Mouse (Mus musculus) thymus, adult 2 months (tissue): ENCODE results near the gene Ankrd28. TPM values are rescaled to one million over a fixed set of nuclear protein-coding genes. Genes with fewer than 3 reads are reported as not detected.

Experiments
- DNase-seq: peaks from one replicate; pipeline ENCODE4 v3.0.0; 2021
- H3K27ac ChIP-seq: fragments of 200-500 bp; 2 replicates; pipeline ENCODE4 v1.5.1; 2012; ENCODE audit warnings: low read length, control low read depth; ENCODE audit not compliant: control insufficient read depth, insufficient read depth
- H3K27me3 ChIP-seq: fragments of 200-500 bp; 2 replicates; pipeline ENCODE4 v1.6.1; 2012; ENCODE audit warnings: mild to moderate bottlenecking, low read length, moderate library complexity, mixed read lengths; ENCODE audit not compliant: control insufficient read depth, insufficient read depth
- H3K36me3 ChIP-seq: fragments of 200-500 bp; 2 replicates; pipeline ENCODE4 v1.6.1; 2012; ENCODE audit warnings: mild to moderate bottlenecking, low read length, moderate library complexity; ENCODE audit not compliant: control insufficient read depth, insufficient read depth
- H3K4me1 ChIP-seq: fragments of 200-500 bp; replicated peaks from 2 replicates; pipeline ENCODE4 v1.6.1; 2012; ENCODE audit warnings: low read length; ENCODE audit not compliant: control insufficient read depth, insufficient read depth
- H3K4me3 ChIP-seq: fragments of 200-500 bp; 2 replicates; pipeline ENCODE4 v1.5.1; 2012; ENCODE audit warnings: mild to moderate bottlenecking, low read length, control low read depth, moderate library complexity; ENCODE audit not compliant: control insufficient read depth, insufficient read depth
- CTCF ChIP-seq: fragments of 200-500 bp; IDR thresholded peaks from 2 replicates; pipeline ENCODE4 v1.5.1; 2012; ENCODE audit warnings: mild to moderate bottlenecking, control low read depth, low read length, moderate library complexity, borderline replicate concordance; ENCODE audit not compliant: control insufficient read depth, poor library complexity, insufficient read depth; ENCODE audit errors: extremely low read depth
- POLR2A ChIP-seq: fragments of 200-500 bp; IDR thresholded peaks from 2 replicates; pipeline ENCODE4 v1.6.1; 2012; ENCODE audit warnings: mild to moderate bottlenecking, low read length, control low read depth, moderate library complexity; ENCODE audit not compliant: control insufficient read depth, poor library complexity, insufficient read depth; ENCODE audit errors: extremely low read depth
- WGBS: fragments of 180-500 bp; shearing (Covaris S2); methylation state at CpG from one replicate; pipeline ENCODE4 v1.1.7; 2018; 5-methylcytosine and 5-hydroxymethylcytosine counted together
- polyA plus RNA-seq: library from polyadenylated mRNA; depleted of rRNA; stranded (reverse); fragments of >200 nt; gene quantifications from 2 replicates; pipeline ENCODE4 v1.2.3, GENCODE M21; 2012

The Ankrd28 gene
- polyA plus RNA-seq, 1 experiment: 20.0 TPM

DNA sequence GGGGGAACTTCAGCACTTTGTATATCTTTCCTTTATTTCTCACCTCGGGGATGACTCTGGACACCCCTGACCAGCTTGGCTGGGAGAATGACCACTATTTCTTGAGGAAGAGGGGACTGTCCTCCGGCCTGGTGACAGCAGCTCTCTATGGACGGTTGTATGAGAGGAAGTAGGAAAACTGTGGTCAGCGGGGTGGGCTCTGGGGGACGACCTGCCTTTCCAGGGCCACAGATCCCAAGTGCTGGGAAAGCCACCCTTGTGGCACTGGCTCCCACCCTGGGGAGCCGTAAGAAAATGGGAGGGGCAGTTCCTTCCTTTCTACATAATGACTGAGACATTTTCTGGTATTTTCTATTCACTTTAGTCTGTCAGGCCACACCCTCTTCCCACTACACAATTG lies 162.7 kb downstream of the Ankrd28 start:
- H3K27ac ChIP-seq: no peak overlapping the region
- peaks cover 52% of the 10 kb centered on the region for H3K4me1 ChIP-seq
- WGBS: 57% methylated on average over 6 of the region's 6 CpGs
- H3K36me3 ChIP-seq: 0 out of 2 replicates have a peak, but pooled peaks cover 5% of the 10 kb centered on the region
- TF ChIP-seq CTCF (no peak), POLR2A (no peak)
- H3K4me3 ChIP-seq: no peak overlapping the region
- no peaks in the 10 kb centered on the region for H3K27me3 ChIP-seq
- DNase-seq: no peak

DNA sequence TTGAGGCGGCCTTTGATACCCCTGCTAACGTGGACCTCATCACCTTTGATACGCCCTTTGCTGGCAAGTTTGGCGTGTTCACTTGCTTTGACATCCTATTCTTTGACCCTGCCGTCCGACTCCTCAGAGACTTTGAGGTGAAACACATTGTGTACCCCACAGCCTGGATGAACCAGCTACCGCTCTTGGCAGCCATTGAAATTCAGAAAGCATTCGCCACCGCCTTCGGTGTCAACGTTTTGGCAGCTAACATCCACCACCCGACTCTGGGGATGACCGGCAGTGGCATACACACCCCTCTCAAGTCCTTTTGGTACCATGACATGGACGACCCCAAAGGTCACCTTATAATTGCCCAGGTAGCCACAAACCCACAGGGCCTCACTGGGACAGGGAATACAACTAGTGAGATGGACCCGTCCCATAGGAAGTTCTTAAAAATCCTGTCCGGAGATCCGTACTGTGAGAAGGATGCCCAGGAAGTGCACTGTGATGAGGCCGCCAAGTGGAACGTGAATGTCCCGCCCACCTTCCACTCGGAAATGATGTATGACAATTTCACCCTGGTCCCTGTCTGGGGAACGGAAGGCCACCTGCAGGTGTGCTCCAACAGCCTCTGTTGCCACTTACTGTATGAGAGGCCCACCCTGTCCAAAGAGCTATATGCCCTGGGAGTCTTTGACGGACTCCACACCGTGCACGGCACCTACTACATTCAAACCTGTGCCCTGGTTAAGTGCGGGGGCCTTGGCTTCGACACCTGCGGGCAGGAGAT lies 163.3 kb downstream of the Ankrd28 start:
- peaks cover 58% of the 10 kb centered on the region for H3K4me1 ChIP-seq
- TF ChIP-seq CTCF (no peak), POLR2A (no peak)
- no peak for DNase-seq
- 0 out of 2 replicates have a peak, but pooled peaks cover 5% of the 10 kb centered on the region for H3K36me3 ChIP-seq
- H3K27me3 ChIP-seq: no peaks in the 10 kb centered on the region
- H3K4me3 ChIP-seq: no peak overlapping the region
- no peak overlapping the region for H3K27ac ChIP-seq
- 94% methylated on average over 28 of the region's 28 CpGs for WGBS

DNA sequence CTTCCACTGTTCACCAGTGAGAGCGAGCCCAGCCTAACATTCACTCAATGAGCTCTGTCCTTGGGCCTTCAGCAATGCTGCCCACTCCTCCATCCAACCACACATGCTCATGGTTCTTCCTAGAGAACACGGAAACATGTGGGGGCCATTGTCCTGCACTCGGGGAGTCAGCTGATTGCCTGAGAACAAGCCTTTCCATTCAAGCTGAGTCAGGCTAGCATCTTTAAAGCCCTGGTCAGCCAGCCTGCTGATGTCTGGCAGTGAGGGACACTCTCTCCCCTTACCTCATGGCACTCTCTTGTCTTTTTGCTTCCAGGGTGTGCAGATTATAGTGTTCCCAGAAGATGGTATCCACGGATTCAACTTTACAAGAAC lies 164.9 kb downstream of the Ankrd28 start:
- H3K4me1 ChIP-seq: peaks cover 56% of the 10 kb centered on the region
- no peaks in the 10 kb centered on the region for H3K27me3 ChIP-seq
- 92% methylated on average over 4 of the region's 4 CpGs for WGBS
- DNase-seq: no peak
- TF ChIP-seq POLR2A (no peak), CTCF (no peak)
- H3K4me3 ChIP-seq: no peak overlapping the region
- H3K27ac ChIP-seq: no peak overlapping the region
- 0 out of 2 replicates have a peak, but pooled peaks cover 5% of the 10 kb centered on the region for H3K36me3 ChIP-seq

DNA sequence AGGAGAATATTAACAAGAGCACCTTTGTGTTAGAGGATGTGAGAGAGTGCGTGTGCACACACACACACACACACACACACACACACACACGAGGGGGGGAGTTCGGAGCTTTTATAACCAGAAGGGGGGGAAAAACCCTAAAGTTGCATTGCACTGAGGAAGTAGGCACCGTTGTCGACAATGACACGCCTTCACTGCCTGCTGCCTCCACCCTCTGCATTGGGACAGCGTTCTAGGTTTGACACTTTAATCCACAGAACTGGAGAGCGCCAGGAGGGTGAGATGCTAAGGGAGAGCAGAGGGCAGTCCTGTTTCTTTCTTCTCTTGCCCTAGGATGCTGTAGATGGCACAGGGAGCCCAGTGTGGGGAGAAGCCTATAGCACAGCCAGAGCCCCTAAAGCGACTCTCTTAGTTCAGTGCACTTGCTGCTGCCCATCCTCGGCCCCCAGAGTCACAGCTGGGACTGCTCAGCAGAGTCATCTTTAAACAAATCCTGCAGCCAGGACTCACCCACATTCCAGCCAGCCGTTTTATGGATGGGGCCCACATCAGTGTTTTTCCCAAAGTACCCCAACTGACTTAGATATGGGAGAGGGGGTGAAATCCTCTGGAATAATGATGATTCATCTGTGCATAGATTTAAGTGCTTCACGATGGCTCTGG lies 165.4 kb downstream of the Ankrd28 start:
- 28% methylated on average over 12 of the region's 12 CpGs for WGBS
- no peak overlapping the region for H3K27ac ChIP-seq
- no peak for DNase-seq
- H3K36me3 ChIP-seq: 0 out of 2 replicates have a peak, but pooled peaks cover 5% of the 10 kb centered on the region
- H3K4me1 ChIP-seq: peaks cover 50% of the 10 kb centered on the region
- H3K4me3 ChIP-seq: no peak overlapping the region
- no peaks in the 10 kb centered on the region for H3K27me3 ChIP-seq
- TF ChIP-seq POLR2A (no peak), CTCF (no peak)

DNA sequence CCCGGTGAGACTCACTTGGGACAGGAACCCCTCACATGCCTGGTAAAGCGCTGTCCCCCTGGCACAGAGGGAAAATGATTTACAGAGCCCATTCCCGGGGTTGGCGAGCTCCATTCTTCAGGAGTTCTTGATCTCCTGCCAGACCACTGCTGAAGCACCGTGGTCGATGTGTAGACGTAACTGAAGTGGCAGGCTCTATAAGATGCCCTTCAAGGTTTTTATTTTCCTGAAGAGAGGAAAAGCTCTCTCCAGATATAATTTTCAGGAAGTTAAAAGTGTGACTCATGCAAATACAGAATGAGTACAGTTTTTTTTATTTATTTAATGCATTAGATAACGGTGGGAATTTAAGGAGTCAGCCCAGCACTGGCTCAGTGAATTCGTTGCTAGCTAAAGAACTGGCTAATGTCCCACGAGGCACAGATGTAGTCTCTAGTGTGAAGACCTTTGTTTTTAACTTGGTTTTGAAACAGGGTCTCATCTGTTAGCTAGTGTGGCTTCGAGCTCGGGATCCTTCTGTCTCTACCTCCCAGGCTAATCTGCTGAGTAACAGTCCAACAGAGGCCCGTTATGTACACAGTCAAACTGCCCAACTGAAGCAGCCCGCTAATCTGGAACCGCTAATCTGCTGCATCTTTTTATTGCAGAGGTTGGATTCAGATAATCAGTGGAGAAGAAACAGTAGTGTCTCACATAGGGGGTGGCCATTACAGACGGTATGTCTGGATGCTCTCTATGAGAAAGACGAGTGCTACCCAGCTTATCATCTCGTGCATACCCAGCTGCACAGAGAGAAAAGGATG lies 166.2 kb downstream of the Ankrd28 start:
- Histone ChIP-seq H3K27ac (no peak overlapping the region), H3K4me1 (peaks cover 43% of the 10 kb centered on the region), H3K4me3 (no peak overlapping the region), H3K27me3 (no peaks in the 10 kb centered on the region), H3K36me3 (0 out of 2 replicates have a peak, but pooled peaks cover 5% of the 10 kb centered on the region)
- WGBS: 57% methylated on average over 18 of the region's 18 CpGs
- no peak for DNase-seq
- TF ChIP-seq POLR2A (no peak), CTCF (no peak)
